Mouse (Mus musculus): ENCODE measurements around the gene Ints14.

DNA sequence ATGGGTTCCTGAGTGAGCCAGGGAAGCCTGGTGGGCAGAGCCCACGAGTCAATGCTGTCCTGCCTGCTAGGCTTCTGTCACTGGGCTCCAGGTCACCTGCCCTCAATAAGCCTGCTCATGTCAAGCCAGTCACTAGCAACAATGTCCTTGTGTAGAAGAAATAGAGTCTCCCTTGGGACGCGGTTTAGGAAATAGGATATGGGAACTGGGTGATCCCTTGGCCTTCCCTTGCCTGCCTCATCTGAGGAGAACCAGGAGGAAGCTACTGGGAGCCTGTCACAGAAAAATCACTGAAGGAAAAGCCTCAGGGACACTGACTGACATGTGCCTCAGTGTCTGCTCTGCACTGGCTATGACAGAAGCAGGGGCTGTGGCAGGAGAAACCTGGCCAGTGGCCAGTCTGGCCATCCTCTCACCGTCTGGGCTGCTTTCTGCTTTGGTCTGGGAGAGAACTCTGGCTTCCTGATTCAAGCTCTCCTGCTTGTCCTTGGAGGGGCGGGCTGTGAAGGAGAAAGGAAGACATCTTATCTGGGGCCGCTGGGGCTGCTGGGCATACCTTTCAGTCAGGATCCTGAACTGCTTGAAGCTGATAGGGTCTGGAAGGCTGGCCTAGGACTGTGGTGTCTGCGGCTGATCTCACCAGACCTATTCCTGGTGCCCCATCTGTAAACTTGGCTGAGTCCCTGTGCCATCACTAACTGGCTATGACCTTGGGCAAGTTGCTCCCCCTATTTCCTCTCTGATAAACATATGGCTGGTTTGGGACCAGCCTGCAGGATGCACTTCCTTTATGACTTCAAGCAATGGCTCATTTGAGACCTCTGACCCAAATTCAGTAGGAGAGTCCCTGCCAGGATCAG is 28.7 kb upstream of the Ints14 start:
- no peak for TF ChIP-seq CTCF (IDR thresholded peaks at IDR 0.05; ENCODE audit: low read depth)
- no peak; the same call in 1 of the 2 replicates for TF ChIP-seq EP300 (IDR thresholded peaks at IDR 0.05; ENCODE audit: low read depth)
